8 mouse cellular contexts compared by ENCODE assay signal in genomic region chr6:127374464-127375143, GRCm38 (mm10).
A peak's percentile ranks its signal among the peaks of the same experiment; 100 is the strongest.
DNase-seq lines count a peak whose midpoint lies in the region; ATAC-seq and TF ChIP-seq lines count a peak whose summit lies in the region.

No protein-coding gene starts in this region.

- H3K36me3 ChIP-seq in MEL (ENCODE audit: control insufficient read depth in 1 of 2, insufficient read depth in 2 of 2, low read length in 2 of 2) = no peaks in the 10 kb centered on the region
- H3K36me3 ChIP-seq in embryonic facial prominence, embryonic 14.5 days (ENCODE audit: control insufficient read depth, insufficient read depth, low read length) = no peaks in the 10 kb centered on the region

- peak; percentile 38; the same call in 1 of the 2 replicates for ATAC-seq in embryonic facial prominence, embryonic 14.5 days (ENCODE audit: low read depth)
- ATAC-seq in erythroid progenitor cell, adult 5-6 weeks (replicated peaks; ENCODE audit: low FRiP score, poor library complexity, severe bottlenecking) = no peak

- peak; percentile 88 for DNase-seq in heart, adult 11 months
- DNase-seq in heart, postnatal 25 days (ENCODE audit: low spot score) = no peak
- DNase-seq in MEL (ENCODE audit: low read depth, low spot score) = peak; percentile 41
- DNase-seq in embryonic facial prominence, embryonic 14.5 days (ENCODE audit: low spot score) = peak; percentile 83
- DNase-seq in heart, postnatal 10 days = peak; percentile 35 to 54
- no peak for DNase-seq in left cerebral cortex, postnatal 25 days (ENCODE audit: low spot score in 2 of 2)
- no peak for DNase-seq in T-cell, adult 2 months (ENCODE audit: low spot score)

- no peak overlapping the region for H3K4me2 ChIP-seq in embryonic facial prominence, embryonic 14.5 days (ENCODE audit: low read depth, low read length)

- TF ChIP-seq EP300 in MEL (IDR thresholded peaks at IDR 0.05; ENCODE audit: low read depth in 1 of 2, low read length in 2 of 2) = no peak

- no peak overlapping the region for H3K27ac ChIP-seq in MEL (ENCODE audit: control insufficient read depth, low read depth, low read length)
- H3K27ac ChIP-seq in embryonic facial prominence, embryonic 14.5 days (replicated peaks; ENCODE audit: low read depth, low read length) = no peak overlapping the region

- no peak for TF ChIP-seq CTCF in MEL (IDR thresholded peaks at IDR 0.05 in 2 of 3, conservative IDR thresholded peaks at IDR 0.05 in 1 of 3; ENCODE audit: control insufficient read depth in 1 of 3, insufficient read depth in 1 of 3, low read depth in 2 of 3, low read length in 3 of 3, poor library complexity in 1 of 3, severe bottlenecking in 1 of 3)

- H3K4me3 ChIP-seq in MEL (ENCODE audit: control insufficient read depth in 1 of 2, insufficient read depth in 1 of 2, low read depth in 2 of 2, low read length in 2 of 2) = no peak overlapping the region
- H3K4me3 ChIP-seq in embryonic facial prominence, embryonic 14.5 days (ENCODE audit: low read depth, low read length) = no peak overlapping the region

- H3K4me1 ChIP-seq in MEL (ENCODE audit: control insufficient read depth in 1 of 2, insufficient read depth in 2 of 2, low read length in 2 of 2) = peaks cover 0 to 2% of the 10 kb centered on the region in 2 experiments; a peak in 1 of 4 replicates
- peaks cover 16% of the 10 kb centered on the region for H3K4me1 ChIP-seq in embryonic facial prominence, embryonic 14.5 days (ENCODE audit: control insufficient read depth, insufficient read depth, low read length)

- H3K27me3 ChIP-seq in MEL (ENCODE audit: control insufficient read depth in 1 of 2, insufficient read depth in 2 of 2, low read length in 2 of 2) = peaks cover 0 to 3% of the 10 kb centered on the region in 2 experiments; a peak in 3 of 4 replicates
- no peaks in the 10 kb centered on the region for H3K27me3 ChIP-seq in embryonic facial prominence, embryonic 14.5 days (replicated peaks; ENCODE audit: control insufficient read depth, insufficient read depth, low read length)

- H3K9me3 ChIP-seq in MEL (replicated peaks; ENCODE audit: insufficient read depth, low read length) = no peaks in the 10 kb centered on the region
- H3K9me3 ChIP-seq in embryonic facial prominence, embryonic 14.5 days (ENCODE audit: control insufficient read depth, low read length) = no peaks in the 10 kb centered on the region

- H3K9ac ChIP-seq in MEL (ENCODE audit: control insufficient read depth, low read depth, low read length, poor library complexity, severe bottlenecking) = no peak overlapping the region
- H3K9ac ChIP-seq in embryonic facial prominence, embryonic 14.5 days (ENCODE audit: low read depth, low read length) = no peak overlapping the region

- 26% methylated on average over 12 of the region's 12 CpGs for WGBS in embryonic facial prominence, embryonic 14.5 days

- H3K79me2 ChIP-seq in MEL (ENCODE audit: control insufficient read depth, insufficient read depth, low read length, poor library complexity) = no peaks in the 10 kb centered on the region

- no peak for TF ChIP-seq RAD21 in MEL (IDR thresholded peaks at IDR 0.05; ENCODE audit: low read depth, low read length)

- TF ChIP-seq POLR2A in MEL (IDR thresholded peaks at IDR 0.05; ENCODE audit: control insufficient read depth in 1 of 2, insufficient read depth in 1 of 2, low read depth in 1 of 2, low read length in 2 of 2, poor library complexity in 1 of 2) = no peak

- intact Hi-C loops in heart, postnatal 25 days (cut with DNase I) = no loop called here
- intact Hi-C loops in heart, postnatal 10 days (cut with DNase I) = loop anchor here (5.0 kb wide), 2 partner anchors 73 to 227 kb away; partner anchors contain the start of gene Parp11
- intact Hi-C loops in left cerebral cortex, postnatal 25 days (cut with DNase I) = loop anchor here (5.0 kb wide), 1 partner anchor 68 kb away; no protein-coding TSS in a partner anchor

TF ChIP-seq in MEL, 35 proteins besides CTCF, POLR2A, EP300 and RAD21:
- TF ChIP-seq USF1 (IDR thresholded peaks at IDR 0.05; ENCODE audit: low read depth, low read length) (0 out of 2 replicates have a peak, but pooled peaks have one; percentile 27), CHD1 (IDR thresholded peaks at IDR 0.05; ENCODE audit: low read depth, low read length) (no peak), BHLHE40 (IDR thresholded peaks at IDR 0.05; ENCODE audit: borderline replicate concordance, low read depth, low read length) (0 out of 2 replicates have a peak, but pooled peaks have one; percentile 8)

Comparison
In these comparisons a context has a peak if more than half of its experiments do, and no peak if none do; other contexts are left out.
1. DNase-seq: peak in heart, adult 11 months (single experiment), MEL (single experiment), embryonic facial prominence, embryonic 14.5 days (single experiment) and heart, postnatal 10 days (2 of 2); none in heart, postnatal 25 days (single experiment), left cerebral cortex, postnatal 25 days (0 of 2) and T-cell, adult 2 months (single experiment).